Mouse (Mus musculus): ENCODE measurements around the gene Lsm7.

- no peak for TF ChIP-seq POLR2A (IDR thresholded peaks at IDR 0.05; ENCODE audit: borderline replicate concordance, control insufficient read depth, low read depth, low read length)
- no peak for TF ChIP-seq CTCF (IDR thresholded peaks at IDR 0.05; ENCODE audit: control insufficient read depth, insufficient read depth, low read length)
These were observed 48.3 kb upstream of the Lsm7 start for GRCm38 (mm10) chr10:80903282-80903681.

All from bone marrow, adult 2 months (tissue).